Mouse (Mus musculus): ENCODE results near the gene Atp6v0e.

Atp6v0e gene

DNA sequence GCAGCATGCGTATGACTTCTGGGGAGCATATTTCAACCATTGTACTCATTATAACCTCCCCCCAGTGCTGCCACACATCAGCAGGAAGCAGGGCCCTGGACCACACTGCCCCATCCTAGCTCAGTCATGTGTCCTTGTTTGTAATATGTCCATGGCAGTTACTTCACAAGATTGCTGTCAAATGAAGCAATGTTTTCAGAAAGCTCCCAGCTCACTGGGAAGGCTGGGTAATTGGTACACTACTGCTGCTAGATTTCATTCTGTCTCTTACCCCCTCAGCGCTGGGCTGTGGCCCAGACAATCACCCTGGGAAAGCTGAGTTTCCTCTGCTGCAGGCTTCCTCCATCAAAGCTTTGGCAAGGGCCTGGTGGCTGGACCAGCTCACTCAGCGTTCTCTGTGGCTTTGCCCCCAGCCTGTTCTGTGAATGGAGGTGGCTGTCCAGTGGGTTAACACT lies 22.7 kb upstream of the Atp6v0e start:
- no peak for DNase-seq (ENCODE audit: low spot score in 2 of 2)

DNA sequence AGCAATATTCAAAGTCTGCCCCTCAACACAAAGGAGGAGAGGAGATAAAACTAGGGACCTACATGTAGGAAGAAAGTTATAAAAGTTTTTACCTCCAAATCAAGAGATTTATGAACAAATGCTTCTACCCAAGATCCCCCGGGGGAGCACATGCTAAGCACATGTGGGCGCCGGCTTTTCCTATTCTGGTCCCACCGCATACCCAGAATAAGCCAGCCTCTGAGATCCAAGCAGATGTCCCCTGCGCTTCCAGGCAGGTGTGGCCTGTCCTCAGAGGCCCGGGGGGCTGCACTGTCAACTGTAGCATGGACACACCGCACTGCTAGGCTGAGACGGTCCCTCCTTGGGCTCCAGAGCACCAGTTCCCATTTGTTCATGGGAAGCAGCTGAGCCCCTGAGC lies 19.6 kb upstream of the Atp6v0e start:
- no peak for DNase-seq (ENCODE audit: low spot score in 2 of 2)

DNA sequence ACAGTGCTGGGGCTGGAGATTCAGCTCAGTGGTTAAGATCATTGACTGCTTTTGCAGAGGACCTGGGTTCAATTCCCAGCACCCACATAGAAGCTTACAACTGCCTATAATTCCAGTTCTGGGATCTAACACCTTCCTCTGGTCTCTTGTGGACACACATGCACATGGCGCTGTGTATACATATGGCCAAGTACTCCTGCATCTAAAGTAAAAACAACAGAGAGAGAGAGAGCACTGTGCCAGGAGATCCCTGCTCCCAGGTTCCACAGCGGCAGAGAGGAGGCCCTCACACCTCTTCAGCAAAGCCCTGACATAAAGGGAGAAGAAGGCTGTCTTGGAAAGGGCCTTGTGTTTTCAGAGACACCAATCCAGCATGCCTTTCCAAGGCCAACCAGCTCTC lies 19.0 kb upstream of the Atp6v0e start:
- DNase-seq (ENCODE audit: low spot score in 2 of 2): no peak

- DNase-seq (ENCODE audit: low spot score in 2 of 2): no peak
Observed at GRCm38 (mm10) chr17:26644509-26645410, 18.3 kb upstream of the Atp6v0e start.

DNA sequence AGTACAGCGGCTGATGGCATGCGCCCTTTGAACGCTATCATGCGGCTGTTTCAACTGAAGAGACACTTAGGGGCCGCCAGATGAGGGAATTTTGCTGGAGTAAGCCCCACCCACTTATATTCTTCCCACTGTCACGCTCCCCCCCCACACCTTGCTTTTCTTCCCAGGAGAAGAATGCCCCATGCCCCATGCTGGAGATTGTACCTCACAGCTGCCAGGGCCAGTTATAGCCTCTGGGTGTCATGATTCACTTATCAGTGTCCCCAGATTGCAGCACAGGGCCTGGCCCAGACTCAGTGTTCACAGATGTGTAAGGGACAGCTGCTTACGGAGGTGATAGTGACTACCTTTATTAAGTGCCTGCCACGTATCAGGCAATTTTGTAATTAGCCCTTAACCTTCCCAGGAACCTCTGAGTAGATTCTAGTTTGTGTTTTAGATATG lies 17.6 kb upstream of the Atp6v0e start:
- DNase-seq (ENCODE audit: low spot score in 2 of 2): no peak

- DNase-seq (ENCODE audit: low spot score in 2 of 2): no peak
Observed at GRCm38 (mm10) chr17:26647283-26647682, 15.7 kb upstream of the Atp6v0e start.

DNA sequence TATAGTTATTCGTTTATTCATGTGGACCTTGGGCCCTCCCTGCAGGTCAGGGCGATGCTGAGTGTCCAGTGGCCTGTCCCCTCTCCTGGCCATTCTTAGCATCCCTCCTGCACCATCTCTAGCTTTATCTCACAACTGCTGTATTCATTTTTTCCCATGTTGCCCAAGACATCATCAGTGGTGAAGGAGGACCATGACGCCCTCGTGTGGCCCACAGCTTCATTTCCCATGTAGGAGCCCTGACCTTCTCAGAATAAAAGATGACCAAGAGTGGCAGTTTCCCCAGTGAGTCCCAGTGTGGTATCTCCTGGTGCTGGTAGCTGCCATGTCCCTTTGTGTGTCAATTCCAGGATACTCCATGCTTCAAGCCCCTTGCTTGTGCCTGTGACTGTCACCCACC lies 13.5 kb upstream of the Atp6v0e start:
- DNase-seq (ENCODE audit: low spot score in 2 of 2): no peak

DNA sequence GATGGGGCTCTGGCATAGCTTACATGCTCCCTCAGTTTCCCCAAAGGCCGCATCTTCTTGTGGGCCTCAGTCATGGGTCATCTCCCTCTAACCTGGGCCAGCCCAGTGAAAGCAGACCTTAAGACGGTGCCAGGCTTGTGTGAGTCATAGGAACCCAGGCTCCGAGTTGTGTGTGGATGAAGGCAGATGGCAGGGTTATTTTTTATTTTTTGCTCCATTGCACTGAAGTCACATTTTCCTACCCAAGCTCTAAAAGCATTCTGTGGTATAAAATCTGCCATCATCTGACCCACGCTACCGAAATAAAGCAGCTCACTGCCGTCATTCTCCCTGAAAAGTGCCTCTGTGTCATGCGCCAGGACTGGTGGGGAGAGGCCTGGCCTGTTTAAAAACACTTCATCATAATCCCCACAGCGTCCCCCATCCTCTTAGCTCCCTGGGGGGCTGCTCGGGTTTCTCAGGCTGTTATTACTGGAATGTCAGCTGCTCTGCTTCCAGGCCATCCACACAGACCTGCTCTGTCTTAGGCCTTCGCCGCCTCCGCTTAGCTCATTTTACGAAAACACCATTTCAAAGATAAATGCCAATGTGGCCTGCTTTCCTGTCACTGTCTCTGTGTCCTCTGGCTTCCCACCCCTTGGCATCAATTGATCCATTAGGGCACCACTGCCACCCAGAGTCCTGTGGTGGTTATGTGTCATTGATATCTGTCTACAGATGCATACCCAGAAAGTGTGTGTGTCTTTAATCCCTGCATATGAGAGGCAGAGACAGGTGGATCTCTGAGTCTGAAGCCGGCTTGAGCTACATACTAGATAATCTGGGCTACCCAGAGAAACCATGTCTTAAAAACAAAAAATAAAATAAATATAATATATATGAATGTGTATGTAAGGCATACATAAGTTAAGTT lies 12.3 kb upstream of the Atp6v0e start:
- DNase-seq (ENCODE audit: low spot score in 2 of 2): peak in 1 of 2 experiments; percentile 70

DNA sequence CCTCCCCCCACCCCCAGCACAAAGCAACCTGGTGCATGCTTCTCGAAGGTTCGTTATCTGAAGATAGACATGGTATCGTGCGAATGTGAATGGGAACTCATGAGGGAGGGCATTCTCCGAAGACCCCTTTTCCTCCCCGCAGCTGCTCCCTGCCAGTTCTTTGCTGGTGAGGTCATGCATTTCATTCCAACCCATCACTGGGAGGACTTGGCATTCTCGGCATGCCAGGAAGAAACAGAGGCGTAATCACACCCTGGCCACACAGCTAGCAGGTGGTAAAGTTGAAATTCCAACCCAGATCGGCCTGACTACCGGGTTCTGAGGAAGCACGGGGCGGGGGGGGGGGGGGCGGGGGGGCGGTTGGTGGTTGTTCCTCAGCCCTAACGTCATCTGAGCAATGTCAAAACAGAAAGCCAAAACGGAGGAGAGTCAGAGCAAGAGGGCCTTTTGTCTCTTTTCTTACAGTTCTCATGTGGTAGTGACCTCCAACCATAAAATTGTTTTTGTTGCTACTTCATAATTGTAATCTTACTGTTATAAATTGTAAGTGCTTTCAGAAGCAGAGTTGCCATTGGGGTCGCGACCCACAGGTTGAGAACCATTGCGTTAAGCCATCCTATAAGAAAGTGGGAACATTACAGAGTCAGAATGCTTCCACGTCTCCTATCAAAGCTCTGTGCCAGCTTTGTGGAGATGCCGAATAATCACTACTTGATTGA lies 4.0 kb upstream of the Atp6v0e start:
- DNase-seq (ENCODE audit: low spot score in 2 of 2): no peak

GRCm38 (mm10) chr17:26659573-26659915 lies 3.5 kb upstream of the Atp6v0e start:
- no peak for DNase-seq (ENCODE audit: low spot score in 2 of 2)

DNA sequence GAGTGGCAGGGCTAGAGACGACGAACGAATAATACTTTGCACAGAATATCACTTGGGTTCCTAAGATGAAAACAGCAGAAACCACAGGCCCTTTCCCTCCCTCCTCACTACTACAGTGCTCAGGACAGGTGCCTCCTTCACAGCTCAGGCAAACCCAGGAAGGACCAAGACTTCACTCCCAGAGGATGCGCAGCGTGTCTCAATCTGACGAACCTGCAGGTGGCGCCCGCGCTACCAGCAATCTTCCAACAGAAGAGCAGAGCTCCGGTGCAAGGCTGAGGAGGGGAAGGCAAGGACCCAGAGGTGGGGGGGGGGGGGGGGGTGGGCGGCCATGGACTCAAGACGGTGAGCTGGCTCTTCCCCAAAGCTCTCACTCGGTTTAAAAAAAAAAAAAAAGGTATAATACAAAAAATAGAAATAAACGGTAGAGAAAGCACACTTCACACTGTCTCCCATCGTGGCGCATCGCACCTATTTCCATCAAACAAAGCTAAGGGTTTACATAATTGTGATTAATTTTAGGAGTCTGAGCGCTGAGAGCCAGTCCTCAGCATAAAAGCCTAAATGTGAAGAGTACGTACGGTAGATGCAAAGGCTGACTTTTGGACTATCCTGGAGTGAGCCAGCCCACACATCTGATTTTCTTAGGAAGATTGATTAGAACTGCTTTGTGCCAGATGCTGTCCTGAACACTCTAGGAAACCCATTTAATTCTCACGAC lies 2.7 kb upstream of the Atp6v0e start:
- peak; percentile 87 to 91 for DNase-seq (ENCODE audit: low spot score in 2 of 2)

GRCm38 (mm10) chr17:26662204-26662603 lies 827 bp upstream of the Atp6v0e start:
- DNase-seq (ENCODE audit: low spot score in 2 of 2): no peak

- DNase-seq (ENCODE audit: low spot score in 2 of 2): no peak
Observed at GRCm38 (mm10) chr17:26665600-26665999, 2.6 kb downstream of the Atp6v0e start.

DNA sequence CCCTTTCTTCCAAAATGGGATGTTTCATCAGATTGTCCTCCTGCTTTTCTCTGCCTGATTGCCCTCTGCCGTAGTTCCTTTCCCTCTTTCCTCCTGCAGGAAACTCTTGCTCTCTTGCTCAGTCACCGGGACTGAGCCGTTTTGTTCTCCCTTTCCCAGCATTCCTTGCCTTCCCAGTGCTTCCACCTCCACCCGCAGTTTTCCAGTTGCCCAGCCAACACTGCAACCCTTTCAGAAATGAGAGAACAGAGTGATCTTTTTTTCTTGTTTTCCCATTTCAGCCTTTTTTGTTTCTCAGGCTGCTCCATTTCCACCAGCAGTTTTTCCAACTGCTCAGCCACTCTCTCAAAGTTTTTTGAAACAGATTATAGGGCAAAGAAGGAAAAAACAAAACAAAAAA lies 8.2 kb downstream of the Atp6v0e start:
- DNase-seq (ENCODE audit: low spot score in 2 of 2): no peak

DNA sequence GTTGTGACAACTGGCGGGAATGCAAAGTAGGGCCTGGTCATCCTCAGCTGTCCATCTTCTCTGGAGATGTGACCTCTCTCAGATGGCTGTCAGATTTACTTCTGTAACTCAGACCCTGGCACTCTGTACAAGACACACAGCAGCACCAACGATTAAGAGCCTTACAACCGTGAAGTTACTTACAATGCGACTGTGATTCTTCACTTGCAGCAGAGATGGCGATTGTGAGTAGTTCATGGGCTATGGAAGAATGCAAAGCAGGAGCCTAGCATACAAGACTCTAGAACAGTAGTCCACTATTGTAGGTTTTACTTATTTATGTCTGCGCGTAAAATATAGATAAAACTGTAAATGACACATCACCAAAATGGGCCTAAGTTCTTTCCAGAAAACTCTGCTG lies 12.8 kb downstream of the Atp6v0e start:
- DNase-seq (ENCODE audit: low spot score in 2 of 2): no peak

DNA sequence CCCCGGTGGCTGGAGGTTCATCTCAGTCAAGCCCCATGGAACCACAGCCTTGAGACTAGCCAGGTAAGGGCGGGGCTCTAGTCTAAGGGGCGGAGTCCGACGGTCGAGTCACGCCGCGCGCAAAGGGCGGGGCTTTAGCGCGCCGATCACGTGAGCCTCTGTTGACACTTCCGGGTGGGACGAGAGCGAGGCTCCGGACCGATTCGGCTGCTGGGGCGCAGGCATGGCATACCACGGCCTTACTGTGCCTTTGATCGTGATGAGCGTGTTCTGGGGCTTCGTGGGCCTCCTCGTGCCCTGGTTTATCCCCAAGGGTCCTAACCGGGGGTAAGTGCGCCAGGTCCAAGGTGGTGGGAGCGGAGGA lies 13.2 kb downstream of the Atp6v0e start:
- DNase-seq (ENCODE audit: low spot score in 2 of 2): peak; percentile 85 to 93

- no peak for DNase-seq (ENCODE audit: low spot score in 2 of 2)
Observed at GRCm38 (mm10) chr17:26676616-26677376, 13.8 kb downstream of the Atp6v0e start.

DNA sequence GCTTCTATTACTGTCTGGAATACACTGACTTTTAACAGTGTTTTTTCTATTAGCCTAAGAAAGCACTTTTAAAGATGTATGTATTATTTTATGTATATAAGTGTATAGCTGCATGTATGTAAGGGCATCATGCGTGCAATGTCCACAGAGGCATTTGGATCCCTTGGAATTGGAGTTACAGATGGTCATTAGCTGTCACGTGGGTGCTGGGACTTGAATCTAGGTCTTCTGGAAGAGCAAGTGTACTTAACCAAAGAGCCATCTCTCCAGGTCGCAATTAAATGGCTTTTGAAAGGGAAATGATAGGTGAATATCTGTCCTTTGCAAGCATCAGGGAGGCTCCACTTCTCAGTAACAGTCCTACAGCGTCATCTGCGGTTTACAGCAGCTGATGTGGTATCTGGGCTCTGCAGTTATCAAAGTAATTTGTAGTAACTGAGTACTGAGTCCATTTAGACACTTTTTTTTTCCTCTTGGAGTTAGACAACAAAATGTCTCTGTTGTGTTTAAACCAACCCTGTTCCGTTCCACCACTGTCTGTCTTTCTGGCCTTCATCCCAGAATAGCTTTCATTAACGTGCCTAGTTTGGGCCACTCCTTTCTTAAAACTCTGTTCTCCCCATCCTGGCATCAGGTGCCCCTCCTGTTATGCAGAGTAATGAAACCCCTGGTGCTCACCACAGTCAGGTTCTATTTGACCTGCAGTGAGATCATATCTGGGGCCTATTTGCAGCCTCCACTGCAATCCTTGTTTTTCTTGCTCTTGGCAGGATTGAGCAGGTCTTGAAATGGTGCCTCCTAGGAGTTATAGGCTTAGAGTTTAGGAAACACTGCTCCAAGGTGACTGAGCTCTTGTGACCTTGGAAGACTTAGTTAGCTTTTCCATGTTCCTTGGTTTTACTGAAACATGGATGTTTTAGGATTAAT lies 14.9 kb downstream of the Atp6v0e start:
- no peak for DNase-seq (ENCODE audit: low spot score in 2 of 2)

GRCm38 (mm10) chr17:26681276-26681675 lies 18.2 kb downstream of the Atp6v0e start:
- no peak for DNase-seq (ENCODE audit: low spot score in 2 of 2)

Data from frontal cortex, postnatal 36 days (tissue).